Mouse (Mus musculus) liver, embryonic 14.5 days (tissue): ENCODE results near the gene Ly6g6c. TPM values are rescaled to one million over a fixed set of nuclear protein-coding genes. Genes with fewer than 3 reads are reported as not detected.

ENCODE experiments used
- ATAC-seq: fragments of 200-750 bp; cut with Nextera tagmentation; 2 replicates; pipeline ENCODE4 v1.8.0; 2017; ENCODE audit warnings: moderate number of reproducible peaks, mild to moderate bottlenecking, moderate library complexity; ENCODE audit not compliant: insufficient read depth
- DNase-seq, 3 experiments: peaks; one replicate each; pipeline ENCODE4 v3.0.0-alpha.2; 2012 to 2013; ENCODE audit warnings: low read depth in 3 of 3, low spot score in 3 of 3
- H3K27ac ChIP-seq: fragments of 300-500 bp; sonication (generic); 2 replicates; pipeline ENCODE4 v1.5.1; 2014; ENCODE audit warnings: moderate library complexity, mild to moderate bottlenecking, control low read depth, inconsistent platforms
- H3K27me3 ChIP-seq: fragments of 300-500 bp; sonication (generic); 2 replicates; pipeline ENCODE4 v1.6.1; 2014; ENCODE audit warnings: mild to moderate bottlenecking, low read length, moderate library complexity; ENCODE audit not compliant: control insufficient read depth, insufficient read depth
- H3K36me3 ChIP-seq: fragments of 300-500 bp; sonication (generic); replicated peaks from 2 replicates; pipeline ENCODE4 v1.6.1; 2014; ENCODE audit warnings: low read depth; ENCODE audit not compliant: control insufficient read depth, insufficient read depth
- H3K4me1 ChIP-seq, 2 experiments: fragments of 200-500 bp in 1 of 2; fragments of 300-500 bp in 1 of 2; sonication (generic) in 1 of 2; replicated peaks; 2 replicates each; pipeline ENCODE4 v1.6.1; 2012 to 2014; ENCODE audit warnings: antibody characterized with exemption in 1 of 2, inconsistent platforms in 1 of 2, low read length in 1 of 2; ENCODE audit not compliant: control insufficient read depth in 2 of 2, insufficient read depth in 2 of 2
- H3K4me2 ChIP-seq: fragments of 300-500 bp; sonication (generic); 2 replicates; pipeline ENCODE4 v1.6.1; 2014; ENCODE audit warnings: low read depth, mild to moderate bottlenecking, control low read depth, moderate library complexity
- H3K4me3 ChIP-seq, 2 experiments: fragments of 200-500 bp in 1 of 2; fragments of 300-500 bp in 1 of 2; sonication (generic) in 1 of 2; 2 replicates each; pipeline ENCODE4 v1.5.1; 2012 to 2014; ENCODE audit warnings: low read depth in 2 of 2, low read length in 2 of 2, mild to moderate bottlenecking in 2 of 2, control low read depth in 1 of 2, inconsistent platforms in 1 of 2, moderate library complexity in 1 of 2; ENCODE audit not compliant: insufficient read depth in 1 of 2
- H3K9ac ChIP-seq: fragments of 300-500 bp; sonication (generic); replicated peaks from 2 replicates; pipeline ENCODE4 v1.6.1; 2014; ENCODE audit warnings: mild to moderate bottlenecking, control low read depth, moderate library complexity
- H3K9me3 ChIP-seq: fragments of 300-500 bp; sonication (generic); 2 replicates; pipeline ENCODE4 v1.6.1; 2016; ENCODE audit warnings: low read length, mixed read lengths; ENCODE audit not compliant: control insufficient read depth
- CTCF ChIP-seq: IDR thresholded peaks from 2 replicates; pipeline ENCODE4 v1.5.1; 2016; ENCODE audit warnings: antibody characterized with exemption, low read depth, control low read depth
- EP300 ChIP-seq: IDR thresholded peaks from 2 replicates; pipeline ENCODE4 v1.6.1; 2016; ENCODE audit warnings: antibody characterized with exemption, low read depth
- WGBS: fragments of 180-500 bp; shearing (Covaris S2); extraction: QIAGEN DNeasy Blood & Tissue Kit; methylation state at CpG from one replicate; pipeline ENCODE4 v1.1.7; 2014; ENCODE audit not compliant: insufficient replicate concordance; 5-methylcytosine and 5-hydroxymethylcytosine counted together
- polyA plus RNA-seq, 2 experiments: library from polyadenylated mRNA; depleted of rRNA in 1 of 2; stranded (reverse) in 1 of 2; unstranded in 1 of 2; fragments of >200 nt; fragmentation: Nextera tagmentation in 1 of 2; extraction: Ambion mirVana in 1 of 2; gene quantifications; 2 replicates each; pipeline versions ENCODE4 v1.2.1 to v1.2.3; 2012 to 2014

The Ly6g6c gene
- polyA plus RNA-seq, 2 experiments = 0.26 to 0.37 TPM

- peaks cover 39% of the 10 kb centered on the region for H3K36me3 ChIP-seq
- no peak for DNase-seq
- H3K4me3 ChIP-seq = no peak overlapping the region
- H3K4me2 ChIP-seq = no peak overlapping the region
- H3K9me3 ChIP-seq = no peaks in the 10 kb centered on the region
- WGBS = 21% methylated on average over 3 of the region's 3 CpGs
- no peak overlapping the region for H3K27ac ChIP-seq
- H3K9ac ChIP-seq = no peak overlapping the region
- ATAC-seq = peak; percentile 16; the same call in 1 of the 2 replicates
- no peak for TF ChIP-seq EP300
- no peak for TF ChIP-seq CTCF
- H3K27me3 ChIP-seq = no peaks in the 10 kb centered on the region
- H3K4me1 ChIP-seq = peaks cover 6 to 12% of the 10 kb centered on the region in 2 experiments
Observed at GRCm38 (mm10) chr17:35057090-35057489, 8.1 kb upstream of the Ly6g6c start.

GRCm38 (mm10) chr17:35058316-35058715 is 6.9 kb upstream of the Ly6g6c start:
- no peak overlapping the region; the same call in 1 of the 2 replicates for H3K4me2 ChIP-seq
- TF ChIP-seq EP300 (no peak), CTCF (no peak)
- no peak overlapping the region for H3K9ac ChIP-seq
- no peaks in the 10 kb centered on the region for H3K9me3 ChIP-seq
- peaks cover 27% of the 10 kb centered on the region for H3K36me3 ChIP-seq
- no peak for DNase-seq
- no peak overlapping the region for H3K4me3 ChIP-seq
- WGBS = 63% methylated on average over 9 of the region's 9 CpGs
- no peak for ATAC-seq
- H3K27me3 ChIP-seq = no peaks in the 10 kb centered on the region; the same call in 1 of the 2 replicates
- no peak overlapping the region for H3K27ac ChIP-seq
- peaks cover 4 to 8% of the 10 kb centered on the region in 2 experiments; a peak in 3 of 4 replicates for H3K4me1 ChIP-seq

DNA sequence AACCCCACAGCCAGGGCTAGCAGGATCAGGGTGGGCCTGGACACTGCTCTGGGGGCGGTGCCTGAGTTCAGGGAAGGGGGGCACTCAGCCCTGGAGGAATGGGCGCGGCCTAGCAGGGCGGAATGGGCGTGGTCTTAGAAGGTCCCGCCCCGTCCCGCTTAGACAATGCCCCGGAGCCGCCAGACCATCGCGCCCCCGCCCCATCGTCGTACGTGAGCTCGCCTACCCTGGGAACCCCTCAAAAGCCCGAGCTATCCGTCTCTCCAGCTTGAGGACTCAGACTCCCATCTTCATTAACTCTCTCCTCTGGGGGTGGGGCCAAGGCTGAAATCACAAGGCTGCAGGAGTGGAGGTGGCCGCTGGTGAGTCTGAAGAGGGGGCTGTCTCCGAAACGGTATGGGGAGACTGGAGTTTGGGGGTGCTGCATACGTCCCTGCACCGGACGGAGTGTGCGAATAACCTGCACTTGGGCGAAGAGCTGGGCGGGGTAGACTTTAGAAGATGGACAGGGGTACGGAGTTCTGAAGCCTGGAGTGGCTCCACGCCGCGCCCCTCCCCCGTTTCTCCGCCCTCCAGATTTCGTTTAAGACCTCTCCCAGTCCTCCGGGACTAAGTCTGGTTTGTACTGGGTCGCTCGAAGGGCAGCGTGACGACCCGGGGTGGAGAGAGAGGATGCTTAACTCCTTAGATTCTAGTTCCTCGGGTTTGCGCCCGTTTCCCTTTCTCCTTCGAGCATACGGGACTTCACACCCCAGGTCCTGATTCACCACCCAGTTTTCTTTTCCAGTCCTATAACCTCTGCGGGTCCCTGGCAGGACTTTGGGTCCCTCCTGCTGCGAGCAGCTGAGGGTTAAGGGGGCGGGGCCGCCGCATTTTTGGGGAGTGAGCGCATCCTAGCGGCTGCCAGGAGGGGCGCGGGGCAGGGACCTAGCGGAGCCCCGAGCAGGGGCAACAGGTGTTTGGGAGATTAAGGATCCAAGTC is 6.0 kb upstream of the Ly6g6c start, which contains the start of gene Ddah2:
Gene Ddah2, plus strand, starts transcription at position 125 of the 982 bp plus-strand sequence.
- peaks cover 4% of the 10 kb centered on the region for H3K27me3 ChIP-seq
- H3K36me3 ChIP-seq = peaks cover 18% of the 10 kb centered on the region
- TF ChIP-seq EP300 = 0 out of 2 replicates have a peak, but pooled peaks have one; percentile 6
- TF ChIP-seq CTCF = peak; percentile 93
- under 1% methylated on average over 57 of the region's 57 CpGs for WGBS
- peaks cover 4 to 8% of the 10 kb centered on the region in 2 experiments; a peak in 3 of 4 replicates for H3K4me1 ChIP-seq
- H3K4me2 ChIP-seq = peak within 1 kb of the TSS; percentile 86
- DNase-seq (no peak), ATAC-seq (peak; percentile 70)
- H3K4me3 ChIP-seq = peak within 1 kb of the TSS; percentile 49 to 60
- H3K9me3 ChIP-seq = no peaks in the 10 kb centered on the region
- peak within 1 kb of the TSS; percentile 35 for H3K9ac ChIP-seq
- H3K27ac ChIP-seq = no peak within 1 kb of the TSS

- H3K27ac ChIP-seq = no peak overlapping the region
- WGBS = 43% methylated on average over 14 of the region's 14 CpGs
- no peaks in the 10 kb centered on the region for H3K9me3 ChIP-seq
- peak overlapping the region; percentile 86 for H3K4me2 ChIP-seq
- no peak for ATAC-seq
- TF ChIP-seq EP300 (no peak), CTCF (no peak)
- H3K9ac ChIP-seq = no peak overlapping the region
- H3K36me3 ChIP-seq = peaks cover 12% of the 10 kb centered on the region
- peak overlapping the region; percentile 49 to 60; a peak in 3 of 4 replicates for H3K4me3 ChIP-seq
- no peak for DNase-seq
- peaks cover 10 to 12% of the 10 kb centered on the region in 2 experiments for H3K4me1 ChIP-seq
- peaks cover 13% of the 10 kb centered on the region for H3K27me3 ChIP-seq
Observed at GRCm38 (mm10) chr17:35060071-35060470, 5.1 kb upstream of the Ly6g6c start.

- H3K9ac ChIP-seq = no peak overlapping the region
- H3K4me1 ChIP-seq = peaks cover 11 to 15% of the 10 kb centered on the region in 2 experiments
- no peak for ATAC-seq
- peaks cover 6% of the 10 kb centered on the region for H3K36me3 ChIP-seq
- peaks cover 20% of the 10 kb centered on the region for H3K27me3 ChIP-seq
- no peaks in the 10 kb centered on the region for H3K9me3 ChIP-seq
- 61% methylated on average over 22 of the region's 22 CpGs for WGBS
- DNase-seq = no peak
- H3K4me2 ChIP-seq = no peak overlapping the region
- no peak overlapping the region for H3K27ac ChIP-seq
- no peak for TF ChIP-seq EP300
- TF ChIP-seq CTCF = no peak
- no peak overlapping the region for H3K4me3 ChIP-seq
Observed at GRCm38 (mm10) chr17:35060737-35061297, 4.4 kb upstream of the Ly6g6c start.
